Mouse (Mus musculus) limb, embryonic 14.5 days (tissue): ENCODE data around the gene Fam174a. TPM values are rescaled to one million over a fixed set of nuclear protein-coding genes. Genes with fewer than 3 reads are reported as not detected.

Source experiments
- ATAC-seq: fragments of 200-750 bp; cut with Nextera tagmentation; 2 replicates; pipeline ENCODE4 v1.8.0; 2017; ENCODE audit warnings: low read depth, moderate number of reproducible peaks, moderate TSS enrichment; ENCODE audit not compliant: low FRiP score
- DNase-seq: peaks from one replicate; pipeline ENCODE4 v3.0.0-alpha.2; 2015; ENCODE audit warnings: low spot score
- H3K27ac ChIP-seq: fragments of 300-500 bp; sonication (generic); replicated peaks from 2 replicates; pipeline ENCODE4 v1.5.1; 2014; ENCODE audit warnings: low read depth, mild to moderate bottlenecking, low read length, moderate library complexity, mixed read lengths
- H3K27me3 ChIP-seq: fragments of 300-500 bp; sonication (generic); 2 replicates; pipeline ENCODE4 v1.6.1; 2014; ENCODE audit warnings: low read length, mixed read lengths; ENCODE audit not compliant: control insufficient read depth, insufficient read depth
- H3K36me3 ChIP-seq: fragments of 300-500 bp; sonication (generic); 2 replicates; pipeline ENCODE4 v1.6.1; 2014; ENCODE audit warnings: mild to moderate bottlenecking, low read length, moderate library complexity, mixed read lengths; ENCODE audit not compliant: control insufficient read depth, insufficient read depth
- H3K4me1 ChIP-seq: fragments of 300-500 bp; sonication (generic); 2 replicates; pipeline ENCODE4 v1.6.1; 2014; ENCODE audit warnings: antibody characterized with exemption, low read length, mixed read lengths; ENCODE audit not compliant: control insufficient read depth, insufficient read depth
- H3K4me2 ChIP-seq: fragments of 300-500 bp; sonication (generic); replicated peaks from 2 replicates; pipeline ENCODE4 v1.6.1; 2014; ENCODE audit warnings: low read depth, mild to moderate bottlenecking, low read length, moderate library complexity; ENCODE audit not compliant: severe bottlenecking
- H3K4me3 ChIP-seq: fragments of 300-500 bp; sonication (generic); replicated peaks from 2 replicates; pipeline ENCODE4 v1.5.1; 2014; ENCODE audit warnings: low read length
- H3K9ac ChIP-seq: fragments of 300-500 bp; sonication (generic); 2 replicates; pipeline ENCODE4 v1.6.1; 2014; ENCODE audit warnings: mild to moderate bottlenecking, low read depth, low read length, moderate library complexity; ENCODE audit not compliant: severe bottlenecking
- H3K9me3 ChIP-seq: fragments of 300-500 bp; sonication (generic); 2 replicates; pipeline ENCODE4 v1.6.1; 2016; ENCODE audit warnings: low read length; ENCODE audit not compliant: control insufficient read depth
- POLR2A ChIP-seq: fragments of 200-500 bp; IDR thresholded peaks from 2 replicates; pipeline ENCODE4 v1.8.0; 2012; ENCODE audit warnings: inconsistent platforms, mild to moderate bottlenecking, moderate library complexity, borderline replicate concordance; ENCODE audit not compliant: insufficient read depth, insufficient read length; ENCODE audit errors: extremely low read depth
- WGBS: fragments of 180-500 bp; shearing (Covaris S2); extraction: QIAGEN DNeasy Blood & Tissue Kit; methylation state at CpG from one replicate; pipeline ENCODE4 v1.1.7; 2014; 5-methylcytosine and 5-hydroxymethylcytosine counted together
- polyA plus RNA-seq, 2 experiments: library from polyadenylated mRNA; depleted of rRNA in 1 of 2; stranded (reverse) in 1 of 2; unstranded in 1 of 2; fragments of >200 nt; fragmentation: Nextera tagmentation in 1 of 2; extraction: Ambion mirVana in 1 of 2; gene quantifications; 2 replicates each; pipeline versions ENCODE4 v1.2.1 to v1.2.3; 2012 to 2014

Fam174a gene
- polyA plus RNA-seq, 2 experiments: 14.8 to 25.7 TPM

DNA sequence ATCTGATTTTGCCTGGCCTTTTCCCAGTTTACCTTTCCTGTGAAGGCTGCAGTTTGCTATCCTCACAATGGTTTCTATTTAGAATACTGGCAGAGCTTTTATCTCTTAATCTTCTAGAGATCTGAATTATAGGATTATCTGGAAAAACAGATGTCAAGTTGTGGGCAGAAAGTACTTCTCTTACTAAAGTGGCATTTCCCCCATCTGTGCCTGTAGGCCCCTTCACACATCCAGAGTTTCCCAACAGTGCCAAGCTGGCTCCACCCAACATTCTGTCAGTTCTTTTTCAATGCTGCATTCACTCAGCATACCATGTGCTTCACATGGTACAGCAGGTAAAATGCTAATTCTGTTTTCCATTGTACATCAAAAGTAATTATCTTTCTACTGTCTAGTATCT is 28.8 kb downstream of the Fam174a start:
- H3K9me3 ChIP-seq: no peaks in the 10 kb centered on the region
- no peak for DNase-seq
- H3K4me1 ChIP-seq: no peaks in the 10 kb centered on the region
- H3K27me3 ChIP-seq: no peaks in the 10 kb centered on the region
- no peak for TF ChIP-seq POLR2A
- ATAC-seq: no peak
- no peak overlapping the region for H3K9ac ChIP-seq
- no peak overlapping the region for H3K4me3 ChIP-seq
- no peaks in the 10 kb centered on the region for H3K36me3 ChIP-seq
- no peak overlapping the region for H3K4me2 ChIP-seq
- no peak overlapping the region for H3K27ac ChIP-seq

DNA sequence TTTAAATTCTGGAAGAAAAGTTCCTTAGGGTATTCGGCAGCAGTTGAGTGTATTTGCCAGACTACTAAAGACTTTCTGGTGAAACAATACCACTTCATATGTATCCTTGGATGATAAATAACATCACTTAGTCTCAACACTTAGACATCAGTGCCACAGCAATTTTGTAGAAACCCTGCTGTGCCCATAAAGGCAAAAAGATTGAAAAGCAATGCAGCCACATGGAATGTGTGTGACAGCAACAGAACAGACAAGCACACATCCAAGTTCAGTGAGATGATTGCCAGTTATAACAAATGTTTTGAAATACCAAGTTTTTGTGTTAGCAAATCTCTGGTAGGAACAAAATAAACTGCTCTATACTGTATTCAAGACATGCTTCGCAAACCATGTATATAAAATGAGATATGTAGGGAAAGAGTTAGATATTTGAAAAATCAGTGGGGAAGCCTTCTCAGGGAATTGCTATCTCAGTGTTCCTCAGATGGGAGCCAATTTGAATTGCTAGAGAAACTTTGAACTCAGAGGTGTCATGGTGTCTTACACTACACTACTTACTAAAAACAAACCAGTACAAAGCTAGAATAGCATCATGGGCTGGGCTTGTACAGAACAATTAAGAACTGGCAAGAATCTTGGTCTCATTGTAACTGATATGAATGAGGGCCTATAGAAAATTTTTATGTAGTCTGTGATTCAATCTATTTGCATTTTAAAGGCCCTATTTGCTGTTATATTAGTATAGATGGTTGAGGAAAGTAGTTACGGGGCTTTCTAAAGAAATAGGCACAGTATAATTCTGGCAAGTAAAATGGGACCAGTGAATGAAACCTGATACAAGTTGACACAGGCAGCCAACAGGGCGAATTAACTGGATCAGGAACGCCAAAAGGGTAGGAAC is 30.4 kb downstream of the Fam174a start:
- ATAC-seq (no peak), DNase-seq (no peak)
- no peaks in the 10 kb centered on the region for H3K27me3 ChIP-seq
- no peak overlapping the region for H3K27ac ChIP-seq
- no peak overlapping the region for H3K4me3 ChIP-seq
- no peaks in the 10 kb centered on the region for H3K36me3 ChIP-seq
- H3K4me2 ChIP-seq: no peak overlapping the region
- WGBS: 65% methylated on average over 5 of the region's 5 CpGs
- no peaks in the 10 kb centered on the region for H3K9me3 ChIP-seq
- TF ChIP-seq POLR2A: no peak
- no peaks in the 10 kb centered on the region for H3K4me1 ChIP-seq
- H3K9ac ChIP-seq: no peak overlapping the region

DNA sequence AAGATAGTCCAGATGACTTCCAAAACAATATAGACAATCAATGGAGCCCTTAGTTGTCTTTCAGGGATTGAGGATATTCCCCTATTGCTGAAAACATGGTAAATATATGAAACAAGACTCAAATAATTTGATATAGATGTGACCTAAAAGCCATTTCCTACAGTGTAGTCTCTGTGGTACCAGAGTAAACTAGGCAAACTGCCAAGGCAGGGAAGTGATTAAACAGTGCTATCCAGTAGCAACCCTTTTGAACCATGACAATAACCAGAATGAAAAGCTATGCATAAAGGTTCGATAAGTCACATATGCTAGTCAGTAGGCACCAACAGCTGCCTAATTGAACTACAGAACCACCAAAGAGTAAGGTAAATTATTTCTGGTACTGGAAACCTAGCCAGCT is 40.7 kb downstream of the Fam174a start:
- no peak for TF ChIP-seq POLR2A
- no peak overlapping the region for H3K9ac ChIP-seq
- no peak overlapping the region for H3K27ac ChIP-seq
- H3K27me3 ChIP-seq: no peaks in the 10 kb centered on the region
- H3K4me1 ChIP-seq: no peaks in the 10 kb centered on the region
- no peaks in the 10 kb centered on the region for H3K36me3 ChIP-seq
- H3K4me3 ChIP-seq: no peak overlapping the region
- 86% methylated on average over 1 of the region's 1 CpGs for WGBS
- H3K4me2 ChIP-seq: no peak overlapping the region
- DNase-seq: no peak
- no peaks in the 10 kb centered on the region for H3K9me3 ChIP-seq
- no peak for ATAC-seq

DNA sequence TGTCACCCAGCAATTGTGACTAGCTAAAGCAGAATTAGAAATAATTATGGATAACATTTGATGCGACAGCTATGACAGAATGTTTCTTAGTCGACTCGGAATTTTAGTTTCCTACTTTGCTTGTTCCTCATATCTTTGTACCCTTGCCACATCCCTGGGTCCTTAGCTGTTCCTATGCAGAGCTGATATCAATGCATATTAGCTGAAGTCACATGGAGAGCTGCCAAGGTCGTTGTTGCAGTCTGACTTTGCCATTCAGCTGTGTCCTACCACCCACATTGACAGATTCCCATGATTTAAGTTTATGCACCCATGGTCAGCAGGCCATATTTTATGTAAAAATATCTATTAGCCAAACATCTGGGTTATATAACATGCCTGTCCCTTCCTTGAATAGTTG is 43.5 kb downstream of the Fam174a start:
- Histone ChIP-seq H3K4me2 (no peak overlapping the region), H3K9me3 (no peaks in the 10 kb centered on the region), H3K27me3 (no peaks in the 10 kb centered on the region), H3K27ac (no peak overlapping the region), H3K4me1 (no peaks in the 10 kb centered on the region), H3K36me3 (no peaks in the 10 kb centered on the region), H3K9ac (no peak overlapping the region), H3K4me3 (no peak overlapping the region)
- no peak for TF ChIP-seq POLR2A
- no peak for DNase-seq
- WGBS: 77% methylated on average over 4 of the region's 4 CpGs
- no peak for ATAC-seq

DNA sequence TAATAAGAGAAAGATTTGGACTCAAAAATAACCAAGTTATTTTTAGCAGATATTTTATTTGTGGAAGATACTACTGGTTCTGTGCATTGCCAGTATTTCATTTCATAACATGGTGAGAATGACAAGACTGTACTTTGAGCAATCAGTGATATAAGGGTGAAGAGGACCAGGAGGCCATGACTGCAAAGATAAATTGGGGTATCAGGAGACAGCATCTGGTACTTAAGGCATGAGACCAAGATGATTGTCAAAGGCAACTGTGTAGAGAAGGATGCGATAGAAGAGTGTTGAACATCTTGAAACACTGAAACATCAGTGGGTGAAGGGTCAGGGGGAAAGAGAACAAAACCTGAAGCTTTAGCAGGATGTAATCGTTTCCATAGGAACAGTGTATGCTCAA is 50.3 kb downstream of the Fam174a start:
- no peaks in the 10 kb centered on the region for H3K27me3 ChIP-seq
- H3K4me1 ChIP-seq: no peaks in the 10 kb centered on the region
- ATAC-seq (no peak), DNase-seq (no peak)
- no peaks in the 10 kb centered on the region for H3K9me3 ChIP-seq
- no peak overlapping the region for H3K4me2 ChIP-seq
- 82% methylated on average over 2 of the region's 2 CpGs for WGBS
- H3K4me3 ChIP-seq: no peak overlapping the region
- H3K9ac ChIP-seq: no peak overlapping the region
- H3K27ac ChIP-seq: no peak overlapping the region
- H3K36me3 ChIP-seq: no peaks in the 10 kb centered on the region
- TF ChIP-seq POLR2A: no peak
